Mouse (Mus musculus): ENCODE measurements around the gene Rnf2. TPM values are rescaled to one million over a fixed set of nuclear protein-coding genes. Genes with fewer than 3 reads are reported as not detected.
"Not testable (repeated sequence)": the region's sequence is repeated elsewhere in the genome, so short reads cannot be mapped to it uniquely, and the experiment has no call there.

Rnf2 gene
- polyA plus RNA-seq, 1 experiment from 2014 or later, result 35.2 TPM

- 83% methylated on average over 8 of the region's 8 CpGs for WGBS (ENCODE audit: insufficient replicate concordance)
- not testable (repeated sequence) for H3K4me3 ChIP-seq; H3K9ac ChIP-seq; H3K27ac ChIP-seq; ATAC-seq; H3K27me3 ChIP-seq (replicated peaks); H3K4me2 ChIP-seq; H3K4me1 ChIP-seq; H3K9me3 ChIP-seq (replicated peaks)
- H3K36me3 ChIP-seq, result peaks cover 79% of the 10 kb centered on the region
Observed at GRCm38 (mm10) chr1:151472386-151472785, 28.4 kb downstream of the Rnf2 start.

GRCm38 (mm10) chr1:151471429-151471828, 29.3 kb downstream of the Rnf2 start:
- H3K36me3 ChIP-seq, result peaks cover 74% of the 10 kb centered on the region

DNA sequence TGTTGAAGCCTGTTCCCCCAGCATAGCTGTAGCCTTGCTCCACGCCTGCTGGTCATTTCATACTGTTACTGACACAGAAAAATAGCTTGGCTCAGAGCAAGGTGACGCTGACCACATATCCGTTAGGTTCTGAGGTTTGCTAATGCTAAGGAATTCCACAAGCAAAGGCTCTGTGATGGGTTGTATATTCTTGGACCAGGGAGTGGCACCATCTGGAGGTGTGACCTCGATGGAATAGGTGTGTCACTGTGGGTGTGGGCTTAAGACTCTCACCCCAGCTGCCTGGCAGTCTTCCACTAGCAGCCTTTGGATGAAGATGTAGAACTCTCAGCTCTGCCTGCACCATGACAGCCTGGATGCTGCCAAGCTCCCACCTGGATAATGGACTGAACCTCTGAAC, 34.2 kb downstream of the Rnf2 start:
- H3K9ac ChIP-seq, result no peak overlapping the region
- 77% methylated on average over 4 of the region's 4 CpGs for WGBS (ENCODE audit: insufficient replicate concordance)
- no peak overlapping the region for H3K4me2 ChIP-seq
- H3K27ac ChIP-seq, result no peak overlapping the region
- no peak overlapping the region for H3K4me3 ChIP-seq
- ATAC-seq, result no peak
- H3K4me1 ChIP-seq, result no peaks in the 10 kb centered on the region
- H3K9me3 ChIP-seq (replicated peaks), result no peaks in the 10 kb centered on the region
- no peaks in the 10 kb centered on the region for H3K27me3 ChIP-seq (replicated peaks)
- H3K36me3 ChIP-seq, result peaks cover 30% of the 10 kb centered on the region

More at GRCm38 (mm10) chr1:151471429-151471828, 29.3 kb downstream of the Rnf2 start:
- Histone ChIP-seq H3K4me3 (no peak overlapping the region), H3K27ac (no peak overlapping the region), H3K27me3 (replicated peaks) (no peaks in the 10 kb centered on the region), H3K4me2 (no peak overlapping the region), H3K9me3 (replicated peaks) (no peaks in the 10 kb centered on the region), H3K9ac (no peak overlapping the region), H3K4me1 (no peaks in the 10 kb centered on the region)
- no peak for ATAC-seq
- 72% methylated on average over 7 of the region's 7 CpGs for WGBS (ENCODE audit: insufficient replicate concordance)

DNA sequence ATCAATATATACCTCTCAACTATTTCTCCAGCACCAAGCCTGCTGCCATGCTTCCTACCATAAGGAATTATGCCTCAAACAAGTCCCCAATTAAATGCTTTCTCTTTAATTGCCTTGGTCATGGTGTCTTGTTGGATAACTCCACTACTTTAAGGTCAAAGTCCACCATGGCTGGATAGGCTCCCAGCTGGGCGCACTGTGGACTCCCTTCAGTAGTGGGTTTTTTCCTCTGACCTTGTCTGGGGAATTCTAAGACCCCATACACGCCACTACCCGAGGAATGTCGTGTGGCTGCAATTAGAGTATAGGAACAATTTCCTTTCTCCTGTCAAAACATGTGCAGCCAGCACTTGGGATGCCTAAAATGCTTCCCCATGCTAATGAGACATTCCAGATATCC, 35.8 kb downstream of the Rnf2 start:
- no peak overlapping the region for H3K9ac ChIP-seq
- no peak overlapping the region for H3K27ac ChIP-seq
- no peaks in the 10 kb centered on the region for H3K9me3 ChIP-seq (replicated peaks)
- H3K27me3 ChIP-seq (replicated peaks), result no peaks in the 10 kb centered on the region
- ATAC-seq, result no peak
- no peak overlapping the region for H3K4me2 ChIP-seq
- peaks cover 31% of the 10 kb centered on the region for H3K36me3 ChIP-seq
- 74% methylated on average over 4 of the region's 4 CpGs for WGBS (ENCODE audit: insufficient replicate concordance)
- no peak overlapping the region for H3K4me3 ChIP-seq
- H3K4me1 ChIP-seq, result no peaks in the 10 kb centered on the region

- Histone ChIP-seq H3K36me3 (peaks cover 45% of the 10 kb centered on the region), H3K27ac (no peak overlapping the region), H3K4me2 (no peak overlapping the region), H3K9me3 (replicated peaks) (no peaks in the 10 kb centered on the region), H3K4me1 (no peaks in the 10 kb centered on the region), H3K9ac (no peak overlapping the region), H3K27me3 (replicated peaks) (no peaks in the 10 kb centered on the region), H3K4me3 (no peak overlapping the region)
- no peak for ATAC-seq
- 89% methylated on average over 9 of the region's 9 CpGs for WGBS (ENCODE audit: insufficient replicate concordance)
Observed at GRCm38 (mm10) chr1:151461265-151461664, 39.5 kb downstream of the Rnf2 start.

DNA sequence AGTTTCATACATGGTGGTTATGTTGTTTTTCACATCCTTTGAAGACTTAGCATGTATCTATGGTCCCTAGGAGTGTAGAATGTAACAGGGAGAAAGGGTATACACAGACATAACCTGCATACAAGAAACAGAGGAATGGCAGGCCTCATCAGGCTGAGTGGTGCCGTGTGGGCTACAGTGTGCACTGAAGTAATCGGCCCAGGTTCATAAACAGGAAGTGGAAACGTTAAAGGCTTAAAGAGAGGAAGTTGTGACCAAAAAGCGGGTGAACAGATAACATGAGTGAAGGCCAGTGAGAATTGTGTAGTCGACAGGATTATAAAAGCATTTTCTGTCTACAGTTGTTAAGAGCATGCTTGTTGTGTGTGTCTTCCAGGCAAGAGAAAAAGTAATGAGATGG, 43.7 kb downstream of the Rnf2 start:
- WGBS (ENCODE audit: insufficient replicate concordance), result 31% methylated on average over 5 of the region's 5 CpGs
- H3K4me2 ChIP-seq, result no peak overlapping the region
- H3K4me3 ChIP-seq, result no peak overlapping the region
- no peak overlapping the region for H3K27ac ChIP-seq
- H3K36me3 ChIP-seq, result peaks cover 80% of the 10 kb centered on the region
- H3K4me1 ChIP-seq, result no peaks in the 10 kb centered on the region
- no peak overlapping the region for H3K9ac ChIP-seq
- H3K9me3 ChIP-seq (replicated peaks), result no peaks in the 10 kb centered on the region
- ATAC-seq, result no peak
- H3K27me3 ChIP-seq (replicated peaks), result no peaks in the 10 kb centered on the region

- H3K4me3 ChIP-seq, result no peak overlapping the region
- H3K27ac ChIP-seq, result no peak overlapping the region
- no peak for ATAC-seq
- H3K9ac ChIP-seq, result no peak overlapping the region
- no peaks in the 10 kb centered on the region for H3K27me3 ChIP-seq (replicated peaks)
- 95% methylated on average over 11 of the region's 11 CpGs for WGBS (ENCODE audit: insufficient replicate concordance)
- H3K9me3 ChIP-seq (replicated peaks), result no peaks in the 10 kb centered on the region
- no peak overlapping the region for H3K4me2 ChIP-seq
- no peaks in the 10 kb centered on the region for H3K4me1 ChIP-seq
- H3K36me3 ChIP-seq, result peaks cover 90% of the 10 kb centered on the region
Observed at GRCm38 (mm10) chr1:151451946-151452345, 48.8 kb downstream of the Rnf2 start.

GRCm38 (mm10) chr1:151450851-151451250, 49.9 kb downstream of the Rnf2 start:
- WGBS (ENCODE audit: insufficient replicate concordance), result 86% methylated on average over 2 of the region's 2 CpGs
- ATAC-seq, result no peak
- H3K4me3 ChIP-seq, result no peak overlapping the region
- peaks cover 91% of the 10 kb centered on the region for H3K36me3 ChIP-seq
- H3K9me3 ChIP-seq (replicated peaks), result no peaks in the 10 kb centered on the region
- no peak overlapping the region for H3K4me2 ChIP-seq
- no peaks in the 10 kb centered on the region for H3K27me3 ChIP-seq (replicated peaks)
- no peaks in the 10 kb centered on the region for H3K4me1 ChIP-seq
- no peak overlapping the region for H3K9ac ChIP-seq
- no peak overlapping the region for H3K27ac ChIP-seq

DNA sequence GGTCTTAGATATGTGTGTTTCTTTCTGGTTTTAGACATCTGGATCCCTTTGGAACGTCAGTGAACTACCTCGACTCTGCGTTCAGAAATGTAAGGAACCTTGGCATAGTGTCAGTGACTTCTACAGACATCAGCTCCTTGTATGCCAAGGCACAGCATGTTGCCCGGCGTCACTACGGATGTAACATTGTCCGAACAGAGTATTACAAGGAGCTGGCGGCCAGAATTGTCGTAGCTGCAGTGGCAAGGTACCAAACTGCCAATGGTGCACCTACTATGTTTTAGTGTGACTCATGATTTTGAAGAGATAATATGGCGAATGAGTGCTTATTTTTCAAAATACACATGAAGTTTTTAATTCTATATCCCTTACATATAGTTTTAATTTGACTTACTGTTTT, 50.9 kb downstream of the Rnf2 start:
- H3K4me3 ChIP-seq, result no peak overlapping the region
- H3K36me3 ChIP-seq, result peaks cover 94% of the 10 kb centered on the region
- no peak overlapping the region for H3K27ac ChIP-seq
- ATAC-seq, result no peak
- no peak overlapping the region for H3K9ac ChIP-seq
- no peak overlapping the region for H3K4me2 ChIP-seq
- WGBS (ENCODE audit: insufficient replicate concordance), result 91% methylated on average over 10 of the region's 10 CpGs
- no peaks in the 10 kb centered on the region for H3K4me1 ChIP-seq
- no peaks in the 10 kb centered on the region for H3K9me3 ChIP-seq (replicated peaks)
- H3K27me3 ChIP-seq (replicated peaks), result no peaks in the 10 kb centered on the region

DNA sequence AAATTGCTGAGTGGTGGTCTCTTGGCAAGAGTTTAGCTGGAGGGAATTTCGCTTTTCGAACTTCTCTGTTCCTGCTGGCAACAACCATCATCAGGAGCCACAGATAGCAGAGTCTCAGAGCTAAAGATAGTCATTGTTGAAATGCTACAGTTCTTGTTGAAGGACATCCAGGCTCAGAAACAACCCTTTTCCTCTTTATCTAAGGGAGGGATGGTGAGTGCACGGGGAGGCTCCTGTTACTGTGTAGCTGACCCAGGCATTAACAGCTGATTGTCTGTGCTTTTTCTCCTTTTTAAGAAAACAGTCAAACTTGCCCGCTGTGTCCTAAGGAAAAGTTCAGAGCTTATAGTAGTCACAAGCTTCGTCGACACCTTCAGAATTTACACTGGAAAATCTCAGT, 65.3 kb downstream of the Rnf2 start:
- H3K9me3 ChIP-seq (replicated peaks), result no peaks in the 10 kb centered on the region
- peaks cover 65% of the 10 kb centered on the region for H3K36me3 ChIP-seq
- H3K27ac ChIP-seq, result no peak overlapping the region
- no peak overlapping the region for H3K4me3 ChIP-seq
- no peak for ATAC-seq
- WGBS (ENCODE audit: insufficient replicate concordance), result 81% methylated on average over 6 of the region's 6 CpGs
- no peaks in the 10 kb centered on the region for H3K27me3 ChIP-seq (replicated peaks)
- H3K4me1 ChIP-seq, result peaks cover 4% of the 10 kb centered on the region; the same call in 1 of the 2 replicates
- H3K9ac ChIP-seq, result no peak overlapping the region
- H3K4me2 ChIP-seq, result no peak overlapping the region

DNA sequence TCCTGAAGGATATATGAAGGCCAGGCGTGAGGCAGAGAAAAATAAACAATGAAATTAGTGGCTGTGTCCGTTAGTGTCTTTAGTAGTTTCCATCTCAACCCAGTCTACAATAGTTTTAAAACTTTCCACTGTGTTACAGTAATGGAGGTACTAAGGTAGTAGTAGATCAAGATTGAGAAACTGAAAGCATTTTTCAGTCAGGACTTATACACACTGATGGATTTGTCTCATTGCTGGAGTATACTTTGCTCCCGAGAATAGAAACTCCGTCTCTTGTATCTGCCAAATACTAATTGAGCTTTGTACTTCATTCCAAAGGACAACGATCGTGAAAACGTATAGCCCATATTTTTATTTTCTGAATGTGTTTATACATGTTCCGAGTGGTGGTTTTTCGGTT, 71.4 kb downstream of the Rnf2 start:
- H3K4me3 ChIP-seq, result peak overlapping the region; percentile 95
- no peak for ATAC-seq

DNA sequence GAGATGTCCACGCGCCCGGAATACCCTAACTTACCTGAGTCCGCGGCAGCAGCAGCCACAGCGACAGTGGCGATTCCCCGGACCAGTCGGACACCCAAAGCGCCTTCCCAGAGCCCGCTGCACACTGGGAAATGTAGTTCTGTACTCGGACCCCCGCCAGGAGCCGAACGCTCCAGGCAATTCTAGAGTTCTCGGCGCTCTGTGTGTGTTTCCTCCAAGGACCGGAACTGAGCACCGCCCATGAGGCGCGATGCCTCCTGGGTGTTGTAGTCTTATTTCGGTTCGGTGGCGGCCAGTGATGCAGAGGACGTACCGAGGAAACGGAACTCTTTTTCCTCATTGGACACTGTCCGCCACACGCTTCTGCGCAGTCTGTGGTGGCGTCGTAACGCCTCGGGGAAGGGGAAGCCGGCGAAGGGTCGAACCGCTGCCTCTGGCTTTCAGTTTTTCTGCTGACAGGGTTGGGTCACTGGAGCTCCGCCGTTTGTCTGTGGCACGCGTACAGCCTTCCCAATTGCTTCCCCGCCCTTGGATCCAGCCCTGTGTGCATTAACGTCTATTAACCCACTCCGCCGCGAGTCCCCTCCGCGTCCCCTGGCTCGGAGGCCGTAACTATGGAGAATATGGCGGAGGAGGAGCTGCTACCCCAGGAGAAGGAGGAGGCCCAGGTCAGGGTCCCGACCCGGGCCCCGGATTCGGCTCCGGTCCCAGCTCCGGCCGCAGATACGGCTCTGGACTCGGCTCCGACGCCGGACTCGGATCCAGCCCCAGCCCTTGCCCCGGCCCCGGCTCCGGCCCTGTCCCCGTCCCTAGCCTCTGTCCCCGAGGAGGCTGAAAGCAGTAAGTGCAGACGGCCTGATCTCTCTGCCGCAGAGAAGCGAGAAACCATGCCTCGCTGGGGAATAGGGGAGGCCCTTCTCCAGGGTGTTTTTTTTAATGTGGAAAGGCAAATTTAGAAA, 72.2 kb downstream of the Rnf2 start, which contains the start of the genes Swt1 and Trmt1l:
Gene Swt1, minus strand, starts transcription at position 193 of the 959 bp plus-strand sequence.
Gene Trmt1l, plus strand, starts transcription at position 280 of the 959 bp plus-strand sequence.
- peak; percentile 99 for ATAC-seq
- under 1% methylated on average over 74 of the region's 74 CpGs for WGBS (ENCODE audit: insufficient replicate concordance)

More for the DNA sequence above, 71.4 kb downstream of the Rnf2 start:
- Histone ChIP-seq H3K27me3 (replicated peaks) (no peaks in the 10 kb centered on the region), H3K36me3 (peaks cover 10% of the 10 kb centered on the region), H3K27ac (peak overlapping the region; percentile 96), H3K9me3 (replicated peaks) (no peaks in the 10 kb centered on the region), H3K4me1 (peaks cover 24% of the 10 kb centered on the region), H3K4me2 (peak overlapping the region; percentile 80), H3K9ac (peak overlapping the region; percentile 96)
- WGBS (ENCODE audit: insufficient replicate concordance), result 37% methylated on average over 9 of the region's 9 CpGs

More for the DNA sequence above, 72.2 kb downstream of the Rnf2 start, which contains the start of the genes Swt1 and Trmt1l:
- Histone ChIP-seq H3K4me2 (peak within 1 kb of the TSS; percentile 80), H3K27me3 (replicated peaks) (no peaks in the 10 kb centered on the region), H3K36me3 (peaks cover 3% of the 10 kb centered on the region), H3K27ac (peak within 1 kb of the TSS; percentile 96), H3K9me3 (replicated peaks) (no peaks in the 10 kb centered on the region), H3K9ac (peak within 1 kb of the TSS; percentile 96), H3K4me1 (peaks cover 24% of the 10 kb centered on the region), H3K4me3 (peak within 1 kb of the TSS; percentile 95)
